Mouse (Mus musculus) cortical plate, adult 2 months (tissue): ENCODE measurements around the gene Copg2.

ENCODE experiments used
- CTCF ChIP-seq: fragments of 200-500 bp; IDR thresholded peaks from 2 replicates; pipeline ENCODE4 v1.5.1; 2011; ENCODE audit warnings: mild to moderate bottlenecking, control low read depth, low read length; ENCODE audit not compliant: insufficient read depth; ENCODE audit errors: extremely low read depth
- POLR2A ChIP-seq: fragments of 200-500 bp; IDR thresholded peaks from 2 replicates; pipeline ENCODE4 v1.6.1; 2011; ENCODE audit warnings: mild to moderate bottlenecking, low read length, control low read depth; ENCODE audit not compliant: insufficient read depth; ENCODE audit errors: extremely low read depth

GRCm38 (mm10) chr6:30710371-30711364 is 185.9 kb downstream of the Copg2 start:
- TF ChIP-seq CTCF: no peak
- no peak for TF ChIP-seq POLR2A
